Mouse (Mus musculus) kidney, postnatal 4 days (tissue): ENCODE measurements around the gene Vrk1.

Experiments used
- DNase-seq, 2 experiments: peaks; one replicate each; pipeline ENCODE4 v3.0.0; 2021; ENCODE audit warnings: mixed read lengths in 2 of 2

Gene Vrk1

GRCm38 (mm10) chr12:106124581-106124980, 114.6 kb downstream of the Vrk1 start:
- DNase-seq: no peak
